Mouse (Mus musculus): ENCODE data around the gene Rfx7.

Gene Rfx7

GRCm38 (mm10) chr9:72531996-72532380 lies at the start of gene Rfx7:
Gene Rfx7, plus strand, starts transcription at chr9:72532240.
- in situ Hi-C loops (cut with MboI, MseI), result loop anchor here (10.0 kb wide), 1 partner anchor 77 kb away; no protein-coding TSS in a partner anchor

GRCm38 (mm10) chr9:72488523-72488922 lies 43.5 kb upstream of the Rfx7 start:
- in situ Hi-C loops (cut with MboI, MseI), result no loop called here

- in situ Hi-C loops (cut with MboI, MseI), result no loop called here
These were observed 42.9 kb upstream of the Rfx7 start for GRCm38 (mm10) chr9:72489131-72489530.

- in situ Hi-C loops (cut with MboI, MseI), result no loop called here
These were observed 40.4 kb upstream of the Rfx7 start for GRCm38 (mm10) chr9:72491559-72492193.

- in situ Hi-C loops (cut with MboI, MseI), result no loop called here
These were observed 39.9 kb upstream of the Rfx7 start, which contains the start of gene Tex9 for GRCm38 (mm10) chr9:72492194-72492565. Gene Tex9, minus strand, starts transcription at chr9:72492212.

GRCm38 (mm10) chr9:72493465-72493864 lies 38.6 kb upstream of the Rfx7 start:
- in situ Hi-C loops (cut with MboI, MseI), result no loop called here

GRCm38 (mm10) chr9:72493984-72494685 lies 37.9 kb upstream of the Rfx7 start:
- in situ Hi-C loops (cut with MboI, MseI), result no loop called here

- in situ Hi-C loops (cut with MboI, MseI), result no loop called here
These were observed 35.3 kb upstream of the Rfx7 start for GRCm38 (mm10) chr9:72496691-72497090.

- in situ Hi-C loops (cut with MboI, MseI), result no loop called here
These were observed 34.9 kb upstream of the Rfx7 start for GRCm38 (mm10) chr9:72497171-72497570.

- in situ Hi-C loops (cut with MboI, MseI), result no loop called here
These were observed 19.6 kb upstream of the Rfx7 start for GRCm38 (mm10) chr9:72512229-72512981.

- in situ Hi-C loops (cut with MboI, MseI), result no loop called here
These were observed 16.7 kb upstream of the Rfx7 start for GRCm38 (mm10) chr9:72515366-72515765.

- in situ Hi-C loops (cut with MboI, MseI), result no loop called here
These were observed 12.8 kb upstream of the Rfx7 start for GRCm38 (mm10) chr9:72519246-72519645.

- in situ Hi-C loops (cut with MboI, MseI), result loop anchor here (5.0 kb wide), 1 partner anchor 71 kb away; no protein-coding TSS in a partner anchor
These were observed 11.2 kb upstream of the Rfx7 start for GRCm38 (mm10) chr9:72520849-72521248.

- in situ Hi-C loops (cut with MboI, MseI), result no loop called here
These were observed 5.9 kb upstream of the Rfx7 start for GRCm38 (mm10) chr9:72526091-72526490.

GRCm38 (mm10) chr9:72530237-72530636 lies 1.8 kb upstream of the Rfx7 start:
- in situ Hi-C loops (cut with MboI, MseI), result loop anchor here (10.0 kb wide), 1 partner anchor 75 kb away; no protein-coding TSS in a partner anchor

- in situ Hi-C loops (cut with MboI, MseI), result loop anchor here (10.0 kb wide), 1 partner anchor 76 kb away; no protein-coding TSS in a partner anchor
These were observed 1.2 kb upstream of the Rfx7 start for GRCm38 (mm10) chr9:72530824-72531223.

- in situ Hi-C loops (cut with MboI, MseI), result loop anchor here (10.0 kb wide), 1 partner anchor 77 kb away; no protein-coding TSS in a partner anchor
These were observed 597 bp upstream of the Rfx7 start for GRCm38 (mm10) chr9:72531291-72531995.

- in situ Hi-C loops (cut with MboI, MseI), result loop anchor here (10.0 kb wide), 1 partner anchor 78 kb away; no protein-coding TSS in a partner anchor
These were observed 495 bp downstream of the Rfx7 start for GRCm38 (mm10) chr9:72532381-72533088.

GRCm38 (mm10) chr9:72533089-72533415 lies 1.0 kb downstream of the Rfx7 start:
- in situ Hi-C loops (cut with MboI, MseI), result loop anchor here (10.0 kb wide), 1 partner anchor 78 kb away; no protein-coding TSS in a partner anchor

- in situ Hi-C loops (cut with MboI, MseI), result loop anchor here (10.0 kb wide), 1 partner anchor 80 kb away; no protein-coding TSS in a partner anchor
These were observed 2.9 kb downstream of the Rfx7 start for GRCm38 (mm10) chr9:72534985-72535384.

GRCm38 (mm10) chr9:72535394-72535793 lies 3.4 kb downstream of the Rfx7 start:
- in situ Hi-C loops (cut with MboI, MseI), result loop anchor here (10.0 kb wide), 1 partner anchor 81 kb away; no protein-coding TSS in a partner anchor
